Mouse (Mus musculus) liver, embryonic 11.5 days (tissue): Measurements from ENCODE around the gene Elof1. TPM values are rescaled to one million over a fixed set of nuclear protein-coding genes. Genes with fewer than 3 reads are reported as not detected.

ENCODE experiments used
- ATAC-seq: fragments of 200-750 bp; cut with Nextera tagmentation; replicated peaks from 2 replicates; pipeline ENCODE4 v1.8.0; 2017; ENCODE audit warnings: moderate number of reproducible peaks, mild to moderate bottlenecking, moderate TSS enrichment, moderate library complexity; ENCODE audit not compliant: low FRiP score
- DNase-seq: peaks from one replicate; pipeline ENCODE4 v3.0.0-alpha.2; 2017; ENCODE audit warnings: low spot score
- H3K27ac ChIP-seq: fragments of 300-500 bp; sonication (generic); 2 replicates; pipeline ENCODE4 v1.5.1; 2014; ENCODE audit warnings: mild to moderate bottlenecking, low read depth, low read length, control low read depth
- H3K27me3 ChIP-seq: fragments of 300-500 bp; sonication (generic); replicated peaks from 2 replicates; pipeline ENCODE4 v1.6.1; 2014; ENCODE audit warnings: low read length, mixed read lengths; ENCODE audit not compliant: control insufficient read depth, insufficient read depth
- H3K36me3 ChIP-seq: fragments of 300-500 bp; sonication (generic); 2 replicates; pipeline ENCODE4 v1.6.1; 2014; ENCODE audit warnings: mild to moderate bottlenecking, low read length, moderate library complexity, mixed read lengths; ENCODE audit not compliant: control insufficient read depth, insufficient read depth
- H3K4me1 ChIP-seq: fragments of 300-500 bp; sonication (generic); replicated peaks from 2 replicates; pipeline ENCODE4 v1.6.1; 2014; ENCODE audit warnings: low read length, mixed read lengths; ENCODE audit not compliant: control insufficient read depth, insufficient read depth
- H3K4me2 ChIP-seq: fragments of 300-500 bp; sonication (generic); 2 replicates; pipeline ENCODE4 v1.6.1; 2014; ENCODE audit warnings: mild to moderate bottlenecking, control low read depth, moderate library complexity
- H3K4me3 ChIP-seq: fragments of 300-500 bp; sonication (generic); 2 replicates; pipeline ENCODE4 v1.5.1; 2014; ENCODE audit warnings: low read depth, low read length, control low read depth
- H3K9ac ChIP-seq: fragments of 300-500 bp; sonication (generic); 2 replicates; pipeline ENCODE4 v1.6.1; 2014; ENCODE audit warnings: low read depth, low read length, control low read depth
- H3K9me3 ChIP-seq: fragments of 300-500 bp; sonication (generic); 2 replicates; pipeline ENCODE4 v1.6.1; 2016; ENCODE audit warnings: low read length, inconsistent platforms, mixed read lengths; ENCODE audit not compliant: control insufficient read depth
- WGBS: fragments of 180-500 bp; shearing (Covaris S2); extraction: QIAGEN DNeasy Blood & Tissue Kit; methylation state at CpG from one replicate; pipeline ENCODE4 v1.1.7; 2014; 5-methylcytosine and 5-hydroxymethylcytosine counted together
- polyA plus RNA-seq: library from polyadenylated mRNA; unstranded; fragments of >200 nt; fragmentation: Nextera tagmentation; extraction: Ambion mirVana; gene quantifications from 2 replicates; pipeline ENCODE4 v1.2.1, GENCODE M21; 2014

Elof1 gene
- polyA plus RNA-seq, 1 experiment from 2014 or later, result 169 TPM

DNA sequence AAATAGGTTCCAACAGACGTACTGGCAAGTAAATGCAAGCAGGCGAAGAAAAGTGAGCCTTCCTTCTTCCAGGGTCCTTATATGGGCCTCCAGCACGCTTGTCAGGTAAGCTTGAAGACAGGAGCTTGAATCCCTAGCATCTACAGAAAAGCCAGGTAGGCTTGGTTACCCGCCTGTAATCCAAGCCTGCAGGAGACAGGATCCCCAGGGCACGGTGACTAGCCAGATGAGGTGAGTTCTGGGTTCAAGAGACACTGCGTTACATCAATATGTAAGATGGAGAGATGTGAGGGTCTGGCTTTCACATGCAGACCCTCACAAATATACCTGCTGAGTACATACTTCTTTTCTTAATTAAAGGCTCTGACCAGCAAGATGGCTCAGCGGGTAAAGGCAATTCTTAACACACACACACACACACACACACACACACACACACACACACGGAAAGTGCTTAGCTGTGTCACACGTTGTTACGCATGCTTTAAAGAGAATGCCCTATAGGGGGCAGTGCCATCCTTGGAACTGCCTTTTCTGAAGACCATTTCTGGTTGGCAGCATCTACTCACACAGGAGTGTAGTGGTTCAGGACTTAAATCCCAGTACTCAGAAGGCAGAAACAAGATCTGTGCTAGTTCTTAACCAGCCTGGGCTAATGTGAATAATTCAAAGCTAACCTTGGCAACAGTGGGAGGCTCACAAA is 933 bp upstream of the Elof1 start:
- no peak overlapping the region for H3K27ac ChIP-seq
- peak overlapping the region; percentile 58 for H3K9ac ChIP-seq
- 36% methylated on average over 10 of the region's 10 CpGs for WGBS
- H3K36me3 ChIP-seq, result peaks cover 6% of the 10 kb centered on the region
- H3K4me1 ChIP-seq, result peaks cover 22% of the 10 kb centered on the region
- ATAC-seq, result no peak; the same call in 1 of the 2 replicates
- no peaks in the 10 kb centered on the region for H3K9me3 ChIP-seq
- peak overlapping the region; percentile 81 for H3K4me3 ChIP-seq
- H3K4me2 ChIP-seq, result peak overlapping the region; percentile 84
- DNase-seq, result peak; percentile 42
- no peaks in the 10 kb centered on the region for H3K27me3 ChIP-seq

DNA sequence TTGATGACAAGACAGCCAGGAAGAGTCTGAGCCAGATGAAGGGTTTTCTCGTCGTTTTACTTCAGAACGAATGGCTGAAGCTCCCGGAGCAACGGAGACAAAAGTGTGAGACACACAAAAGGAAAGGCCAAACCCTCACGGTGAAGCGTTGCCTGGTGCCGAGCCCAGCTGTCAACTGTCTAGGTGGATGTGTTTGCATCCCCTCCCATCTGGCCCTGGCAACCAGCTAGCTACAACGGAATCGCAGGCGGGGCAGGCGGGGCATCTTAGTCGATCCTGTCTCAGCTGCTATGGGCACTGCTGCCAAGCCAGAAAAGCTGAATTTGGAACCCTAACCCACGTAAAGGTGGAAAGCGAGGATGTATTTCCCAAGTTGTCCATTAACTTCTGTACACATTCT is 886 bp downstream of the Elof1 start:
- no peaks in the 10 kb centered on the region for H3K9me3 ChIP-seq
- no peak for ATAC-seq
- H3K36me3 ChIP-seq, result peaks cover 14% of the 10 kb centered on the region
- H3K4me3 ChIP-seq, result peak overlapping the region; percentile 81
- H3K4me1 ChIP-seq, result peaks cover 11% of the 10 kb centered on the region
- H3K9ac ChIP-seq, result peak overlapping the region; percentile 81
- no peaks in the 10 kb centered on the region for H3K27me3 ChIP-seq
- 0 out of 2 replicates have a peak overlapping the region, but pooled peaks have one; percentile 50 for H3K27ac ChIP-seq
- H3K4me2 ChIP-seq, result peak overlapping the region; percentile 84
- no peak for DNase-seq
- 32% methylated on average over 15 of the region's 15 CpGs for WGBS

DNA sequence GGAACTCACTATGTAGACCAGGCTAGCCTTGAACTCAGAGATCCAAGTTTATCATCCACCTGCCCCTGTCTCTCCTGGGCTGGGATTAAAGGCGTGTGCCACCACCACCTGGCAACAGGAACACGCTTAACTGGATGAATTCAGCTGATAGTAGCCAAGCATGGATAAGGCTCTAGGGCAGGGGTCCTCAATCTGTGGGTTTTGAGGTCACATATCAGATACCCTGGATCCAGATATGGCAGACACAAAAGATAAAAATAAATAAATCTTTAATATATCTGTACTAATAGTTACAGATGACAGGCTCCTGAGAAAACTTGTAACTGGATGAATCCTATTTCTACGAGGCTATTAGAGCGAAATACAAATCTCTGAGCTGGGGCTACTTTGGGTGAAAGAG is 1.3 kb downstream of the Elof1 start:
- Histone ChIP-seq H3K27me3 (no peaks in the 10 kb centered on the region), H3K9ac (no peak overlapping the region; the same call in 1 of the 2 replicates), H3K4me2 (peak overlapping the region; percentile 84), H3K27ac (no peak overlapping the region), H3K36me3 (peaks cover 14% of the 10 kb centered on the region), H3K9me3 (no peaks in the 10 kb centered on the region), H3K4me3 (peak overlapping the region; percentile 81), H3K4me1 (peaks cover 11% of the 10 kb centered on the region)
- DNase-seq (no peak), ATAC-seq (no peak)
- 86% methylated on average over 4 of the region's 4 CpGs for WGBS

DNA sequence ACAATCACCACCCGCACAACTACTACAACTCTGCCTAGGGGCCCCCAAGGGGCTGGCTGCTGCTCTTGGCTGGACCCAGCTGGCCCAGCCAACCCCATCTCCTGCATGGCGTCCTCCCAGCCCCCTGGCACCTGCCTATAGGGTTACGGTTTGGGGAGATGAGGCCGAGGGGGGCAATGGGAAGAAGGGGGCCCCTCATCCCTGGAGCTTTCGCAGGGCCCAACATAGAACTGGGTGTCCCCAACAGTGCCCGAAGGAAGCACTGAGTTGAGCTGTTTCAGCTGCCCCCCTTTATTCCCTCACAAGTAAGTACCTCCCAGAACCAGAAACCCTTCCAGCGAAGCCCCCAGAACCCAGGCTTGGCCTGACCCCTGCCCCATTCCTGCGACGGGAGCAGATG is 8.8 kb downstream of the Elof1 start:
- H3K4me2 ChIP-seq, result no peak overlapping the region
- no peak for ATAC-seq
- WGBS, result 86% methylated on average over 9 of the region's 9 CpGs
- H3K27me3 ChIP-seq, result no peaks in the 10 kb centered on the region
- no peak overlapping the region for H3K4me3 ChIP-seq
- H3K4me1 ChIP-seq, result no peaks in the 10 kb centered on the region
- H3K27ac ChIP-seq, result no peak overlapping the region
- no peak for DNase-seq
- no peak overlapping the region for H3K9ac ChIP-seq
- H3K9me3 ChIP-seq, result no peaks in the 10 kb centered on the region
- H3K36me3 ChIP-seq, result peaks cover 13% of the 10 kb centered on the region

DNA sequence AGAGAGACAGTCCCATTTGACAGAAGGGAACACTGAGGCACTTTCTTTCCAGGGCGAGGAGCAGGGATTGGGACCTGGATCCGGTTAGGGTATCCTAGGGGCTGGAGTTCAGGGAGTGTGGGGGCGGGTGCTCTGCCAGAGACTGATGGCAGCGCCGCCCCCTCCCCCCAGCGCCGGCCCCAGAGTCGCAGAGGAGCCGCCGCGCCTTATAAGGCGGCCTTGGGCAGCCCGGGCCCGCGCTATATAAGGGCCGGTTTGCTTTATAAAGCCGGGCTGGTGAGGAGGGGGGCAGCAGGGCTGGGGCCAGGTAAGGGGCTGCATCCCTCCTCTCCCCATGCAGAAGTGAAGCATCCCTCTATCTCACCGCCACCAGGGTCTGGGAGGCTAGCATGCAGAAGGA is 17.1 kb downstream of the Elof1 start:
- H3K4me2 ChIP-seq, result peak overlapping the region; percentile 20; the same call in 1 of the 2 replicates
- H3K27ac ChIP-seq, result no peak overlapping the region
- H3K4me1 ChIP-seq, result peaks cover 5% of the 10 kb centered on the region; the same call in 1 of the 2 replicates
- WGBS, result 4% methylated on average over 18 of the region's 18 CpGs
- DNase-seq (no peak), ATAC-seq (no peak)
- H3K9ac ChIP-seq, result no peak overlapping the region; the same call in 1 of the 2 replicates
- H3K27me3 ChIP-seq, result peaks cover 36% of the 10 kb centered on the region
- no peaks in the 10 kb centered on the region for H3K9me3 ChIP-seq
- no peaks in the 10 kb centered on the region for H3K36me3 ChIP-seq
- peak overlapping the region; percentile 8; the same call in 1 of the 2 replicates for H3K4me3 ChIP-seq

DNA sequence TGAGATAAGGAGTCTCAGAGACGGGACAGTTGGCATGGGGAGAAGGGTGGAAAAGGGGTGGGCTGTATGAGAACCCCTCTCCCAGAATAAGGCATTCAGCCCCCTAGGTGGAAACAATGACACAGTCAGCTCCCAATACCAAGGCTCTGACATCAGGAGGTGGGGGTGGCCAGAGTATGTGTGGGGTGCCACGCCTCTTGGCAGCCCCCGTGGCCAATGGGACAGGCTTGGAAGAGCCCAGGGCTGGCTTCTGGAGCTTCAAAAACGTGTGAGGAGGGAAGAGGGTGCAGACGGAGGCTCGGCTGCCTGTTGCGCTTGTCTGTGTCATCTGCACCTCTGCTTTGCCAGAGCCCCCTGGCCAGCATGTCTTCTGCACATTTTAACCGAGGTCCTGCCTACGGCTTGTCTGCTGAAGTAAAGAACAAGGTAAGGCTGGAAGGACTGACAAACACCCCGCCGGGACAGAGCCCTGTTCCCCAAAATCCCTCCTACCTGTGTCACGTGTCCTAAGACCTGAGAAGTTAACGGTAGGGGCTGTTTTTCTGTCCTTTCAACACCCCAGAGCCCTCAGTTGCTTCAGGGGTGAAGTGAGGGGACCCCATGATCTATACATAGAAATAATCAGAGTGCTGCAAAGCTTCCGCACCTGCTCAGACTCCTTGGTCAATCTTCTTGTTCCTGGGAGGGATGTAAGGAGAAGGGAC is 17.8 kb downstream of the Elof1 start, which contains the start of gene Cnn1:
Gene Cnn1 (plus strand): TSS at position 224 of the 704 bp plus-strand sequence.
- WGBS, result 10% methylated on average over 14 of the region's 14 CpGs
- H3K4me1 ChIP-seq, result peaks cover 5% of the 10 kb centered on the region; the same call in 1 of the 2 replicates
- H3K4me2 ChIP-seq, result peak within 1 kb of the TSS; percentile 20; the same call in 1 of the 2 replicates
- H3K9ac ChIP-seq, result no peak within 1 kb of the TSS; the same call in 1 of the 2 replicates
- peaks cover 36% of the 10 kb centered on the region for H3K27me3 ChIP-seq
- ATAC-seq, result no peak
- no peak within 1 kb of the TSS; the same call in 1 of the 2 replicates for H3K4me3 ChIP-seq
- DNase-seq, result no peak
- no peaks in the 10 kb centered on the region for H3K9me3 ChIP-seq
- no peak within 1 kb of the TSS for H3K27ac ChIP-seq
- no peaks in the 10 kb centered on the region for H3K36me3 ChIP-seq

DNA sequence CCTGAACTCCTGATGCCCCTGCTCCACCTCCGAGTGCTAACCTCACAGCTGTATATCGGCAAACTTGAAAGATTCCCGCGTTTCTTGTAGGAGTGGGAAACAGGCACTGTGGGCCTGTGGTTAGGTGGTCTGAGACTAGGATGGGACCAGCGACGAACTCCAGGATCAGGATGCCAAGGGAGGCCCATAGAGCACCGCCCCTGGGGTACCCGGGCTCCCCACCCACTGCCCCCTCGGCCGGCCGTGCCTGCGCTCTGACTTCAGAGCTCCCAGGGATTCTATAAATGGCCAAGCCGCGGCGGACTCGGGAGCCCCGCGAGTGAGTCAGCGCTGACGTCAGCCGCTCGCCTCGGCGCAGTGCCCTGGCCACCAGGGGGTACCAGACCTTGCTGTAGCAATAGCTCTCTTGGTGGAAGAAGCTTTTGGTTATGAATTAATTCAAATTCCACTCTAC is 21.1 kb downstream of the Elof1 start:
- H3K27me3 ChIP-seq, result peaks cover 29% of the 10 kb centered on the region

DNA sequence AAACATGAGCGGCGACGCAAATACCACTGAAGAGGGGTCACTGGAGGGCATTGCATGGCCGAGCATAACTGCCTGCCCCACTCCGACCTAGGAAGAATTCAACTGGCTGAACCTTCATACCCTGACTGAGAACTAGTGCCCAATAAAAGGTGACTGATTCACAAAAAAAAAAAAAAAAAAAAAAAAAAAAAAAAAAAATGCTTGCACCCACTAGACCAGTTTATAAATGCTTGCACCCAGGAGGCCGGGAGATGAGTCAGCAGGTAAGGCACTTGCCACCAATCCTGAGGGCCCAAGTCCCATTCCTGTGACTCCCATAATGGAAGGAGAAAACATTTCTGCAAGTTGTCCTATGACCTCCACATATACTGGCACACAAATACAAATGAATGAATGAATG is 24.2 kb downstream of the Elof1 start:
- no peaks in the 10 kb centered on the region for H3K36me3 ChIP-seq
- no peaks in the 10 kb centered on the region; the same call in 1 of the 2 replicates for H3K27me3 ChIP-seq
- no peaks in the 10 kb centered on the region for H3K4me1 ChIP-seq
- ATAC-seq (no peak), DNase-seq (no peak)
- H3K9me3 ChIP-seq, result no peaks in the 10 kb centered on the region
- WGBS, result 80% methylated on average over 6 of the region's 6 CpGs
- no peak overlapping the region for H3K4me3 ChIP-seq
- no peak overlapping the region for H3K27ac ChIP-seq
- H3K4me2 ChIP-seq, result no peak overlapping the region
- H3K9ac ChIP-seq, result no peak overlapping the region

More for the DNA sequence above, 21.1 kb downstream of the Elof1 start:
- no peaks in the 10 kb centered on the region for H3K9me3 ChIP-seq
- DNase-seq (peak; percentile 85), ATAC-seq (peak; percentile 84)
- H3K36me3 ChIP-seq, result no peaks in the 10 kb centered on the region
- peak overlapping the region; percentile 85 for H3K4me2 ChIP-seq
- H3K27ac ChIP-seq, result no peak overlapping the region
- peak overlapping the region; percentile 43 for H3K4me3 ChIP-seq
- 1% methylated on average over 24 of the region's 24 CpGs for WGBS
- peak overlapping the region; percentile 73 for H3K9ac ChIP-seq
- peaks cover 5% of the 10 kb centered on the region; the same call in 1 of the 2 replicates for H3K4me1 ChIP-seq
